Mouse (Mus musculus) embryonic facial prominence, embryonic 11.5 days (tissue): ENCODE data around the gene Grin2b. TPM values are rescaled to one million over a fixed set of nuclear protein-coding genes. Genes with fewer than 3 reads are reported as not detected.
A peak's percentile ranks its signal among the peaks of the same experiment; 100 is the strongest.
"Not testable (repeated sequence)": the region's sequence is repeated elsewhere in the genome, so short reads cannot be mapped to it uniquely, and the experiment has no call there.

Source experiments
- ATAC-seq: fragments of 200-750 bp; cut with Nextera tagmentation; replicated peaks from 2 replicates; pipeline ENCODE4 v1.8.0; 2017; ENCODE audit warnings: low read depth; ENCODE audit not compliant: insufficient number of reproducible peaks, low FRiP score, low TSS enrichment
- DNase-seq: peaks from one replicate; pipeline ENCODE4 v3.0.0-alpha.2; 2015; ENCODE audit warnings: low spot score
- H3K27ac ChIP-seq: fragments of 300-500 bp; sonication (generic); replicated peaks from 2 replicates; pipeline ENCODE4 v1.5.1; 2014; ENCODE audit warnings: mild to moderate bottlenecking, low read depth, low read length, control low read depth
- H3K27me3 ChIP-seq: fragments of 300-500 bp; sonication (generic); 2 replicates; pipeline ENCODE4 v1.6.1; 2014; ENCODE audit warnings: mild to moderate bottlenecking, low read length, moderate library complexity, mixed read lengths; ENCODE audit not compliant: control insufficient read depth, insufficient read depth
- H3K36me3 ChIP-seq: fragments of 300-500 bp; sonication (generic); replicated peaks from 2 replicates; pipeline ENCODE4 v1.6.1; 2014; ENCODE audit warnings: low read depth, mild to moderate bottlenecking, low read length, moderate library complexity, mixed read lengths; ENCODE audit not compliant: control insufficient read depth, insufficient read depth
- H3K4me1 ChIP-seq: fragments of 300-500 bp; sonication (generic); 2 replicates; pipeline ENCODE4 v1.6.1; 2014; ENCODE audit warnings: low read length, mixed read lengths; ENCODE audit not compliant: control insufficient read depth, insufficient read depth
- H3K4me2 ChIP-seq: fragments of 300-500 bp; sonication (generic); 2 replicates; pipeline ENCODE4 v1.6.1; 2014; ENCODE audit warnings: low read depth, mild to moderate bottlenecking, control low read depth, low read length, moderate library complexity
- H3K4me3 ChIP-seq: fragments of 300-500 bp; sonication (generic); 2 replicates; pipeline ENCODE4 v1.5.1; 2014; ENCODE audit warnings: low read depth, low read length, control low read depth
- H3K9ac ChIP-seq: fragments of 300-500 bp; sonication (generic); replicated peaks from 2 replicates; pipeline ENCODE4 v1.6.1; 2014; ENCODE audit warnings: mild to moderate bottlenecking, control low read depth, low read length
- H3K9me3 ChIP-seq: fragments of 300-500 bp; sonication (generic); replicated peaks from 2 replicates; pipeline ENCODE4 v1.6.1; 2016; ENCODE audit warnings: mild to moderate bottlenecking, low read length, inconsistent platforms, mixed read lengths; ENCODE audit not compliant: control insufficient read depth
- WGBS: fragments of 180-500 bp; shearing (Covaris S2); extraction: QIAGEN DNeasy Blood & Tissue Kit; methylation state at CpG from one replicate; pipeline ENCODE4 v1.1.7; 2014; 5-methylcytosine and 5-hydroxymethylcytosine counted together
- polyA plus RNA-seq: library from polyadenylated mRNA; unstranded; fragments of >200 nt; fragmentation: Nextera tagmentation; extraction: Ambion mirVana; gene quantifications from 2 replicates; pipeline ENCODE4 v1.2.1, GENCODE M21; 2014

The Grin2b gene
- polyA plus RNA-seq, 1 experiment from 2014 or later = 0.45 TPM

- Histone ChIP-seq H3K4me1 (no peaks in the 10 kb centered on the region), H3K27ac (no peak overlapping the region), H3K27me3 (no peaks in the 10 kb centered on the region), H3K36me3 (no peaks in the 10 kb centered on the region), H3K9me3 (no peaks in the 10 kb centered on the region), H3K9ac (no peak overlapping the region), H3K4me2 (no peak overlapping the region), H3K4me3 (no peak overlapping the region)
- no peak for DNase-seq
- ATAC-seq = no peak
- 77% methylated on average over 12 of the region's 12 CpGs for WGBS
These were observed 472.5 kb downstream of the Grin2b start for GRCm38 (mm10) chr6:135700717-135701345.

- no peaks in the 10 kb centered on the region for H3K9me3 ChIP-seq
- no peak overlapping the region for H3K4me3 ChIP-seq
- H3K27me3 ChIP-seq = no peaks in the 10 kb centered on the region
- no peak overlapping the region for H3K9ac ChIP-seq
- no peaks in the 10 kb centered on the region for H3K4me1 ChIP-seq
- no peaks in the 10 kb centered on the region for H3K36me3 ChIP-seq
- H3K4me2 ChIP-seq = no peak overlapping the region
- no peak; the same call in 1 of the 2 replicates for ATAC-seq
- no peak overlapping the region for H3K27ac ChIP-seq
- 41% methylated on average over 9 of the region's 9 CpGs for WGBS
- peak; percentile 73 for DNase-seq
These were observed 480.8 kb downstream of the Grin2b start for GRCm38 (mm10) chr6:135692533-135692932.

DNA sequence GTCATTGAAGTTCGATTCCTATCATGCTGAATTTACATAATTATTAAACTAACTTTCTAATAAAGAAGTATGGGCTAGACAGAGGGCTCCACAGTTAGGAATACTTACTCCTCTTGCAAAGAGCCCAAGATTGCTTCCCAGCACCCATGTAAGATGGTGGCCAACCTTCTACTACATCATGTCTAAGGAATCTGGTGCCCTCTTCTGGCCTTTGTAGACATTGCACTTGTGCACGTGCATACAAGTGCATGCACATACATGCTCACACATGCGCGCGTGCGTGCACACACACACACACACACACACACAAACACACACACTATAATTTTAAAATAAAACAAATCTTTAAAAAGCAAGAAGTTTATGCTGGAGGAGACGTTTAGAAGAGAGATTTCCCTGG lies 481.8 kb downstream of the Grin2b start:
- H3K27ac ChIP-seq = no peak overlapping the region
- no peak overlapping the region for H3K4me3 ChIP-seq
- no peaks in the 10 kb centered on the region for H3K9me3 ChIP-seq
- H3K9ac ChIP-seq = no peak overlapping the region
- no peak overlapping the region for H3K4me2 ChIP-seq
- DNase-seq (no peak), ATAC-seq (no peak)
- no peaks in the 10 kb centered on the region for H3K4me1 ChIP-seq
- H3K36me3 ChIP-seq = no peaks in the 10 kb centered on the region
- 88% methylated on average over 7 of the region's 7 CpGs for WGBS
- no peaks in the 10 kb centered on the region for H3K27me3 ChIP-seq

DNA sequence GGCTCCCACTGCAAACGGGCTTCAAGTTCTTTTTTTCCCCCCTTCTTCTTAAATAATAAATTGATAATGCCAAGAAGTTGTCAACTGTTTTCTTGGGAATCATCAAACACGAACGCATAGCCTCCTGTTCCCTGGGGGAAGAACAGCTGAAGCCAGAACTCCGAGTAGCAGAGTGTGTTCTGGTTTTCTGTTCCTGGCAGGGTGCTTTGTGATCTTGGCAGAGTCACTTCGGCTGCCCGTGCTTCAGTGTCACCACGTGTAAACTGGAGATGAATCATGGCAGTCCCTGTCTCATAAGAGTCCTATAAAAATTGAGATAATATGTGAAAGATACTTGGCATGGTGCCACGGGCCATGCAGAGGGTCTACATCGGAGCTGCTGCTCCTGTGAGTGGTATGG lies 485.4 kb downstream of the Grin2b start:
- Histone ChIP-seq H3K4me2 (no peak overlapping the region), H3K36me3 (no peaks in the 10 kb centered on the region), H3K4me1 (no peaks in the 10 kb centered on the region), H3K4me3 (no peak overlapping the region), H3K9ac (no peak overlapping the region), H3K27ac (no peak overlapping the region), H3K9me3 (no peaks in the 10 kb centered on the region), H3K27me3 (no peaks in the 10 kb centered on the region)
- ATAC-seq = no peak
- DNase-seq = no peak
- 89% methylated on average over 9 of the region's 9 CpGs for WGBS

- no peaks in the 10 kb centered on the region for H3K4me1 ChIP-seq
- no peak overlapping the region for H3K4me3 ChIP-seq
- H3K9ac ChIP-seq = no peak overlapping the region
- ATAC-seq = no peak
- no peaks in the 10 kb centered on the region for H3K9me3 ChIP-seq
- no peak overlapping the region for H3K27ac ChIP-seq
- 73% methylated on average over 2 of the region's 2 CpGs for WGBS
- H3K27me3 ChIP-seq = no peaks in the 10 kb centered on the region
- H3K4me2 ChIP-seq = no peak overlapping the region
- DNase-seq = no peak
- H3K36me3 ChIP-seq = no peaks in the 10 kb centered on the region
These were observed 489.1 kb downstream of the Grin2b start for GRCm38 (mm10) chr6:135684206-135684605.

GRCm38 (mm10) chr6:135681423-135681822 lies 491.9 kb downstream of the Grin2b start:
- H3K9me3 ChIP-seq, H3K9ac ChIP-seq, H3K4me2 ChIP-seq, H3K36me3 ChIP-seq, H3K4me3 ChIP-seq, H3K27me3 ChIP-seq, H3K27ac ChIP-seq, DNase-seq, ATAC-seq, H3K4me1 ChIP-seq: not testable (repeated sequence)
- 91% methylated on average over 4 of the region's 4 CpGs for WGBS

DNA sequence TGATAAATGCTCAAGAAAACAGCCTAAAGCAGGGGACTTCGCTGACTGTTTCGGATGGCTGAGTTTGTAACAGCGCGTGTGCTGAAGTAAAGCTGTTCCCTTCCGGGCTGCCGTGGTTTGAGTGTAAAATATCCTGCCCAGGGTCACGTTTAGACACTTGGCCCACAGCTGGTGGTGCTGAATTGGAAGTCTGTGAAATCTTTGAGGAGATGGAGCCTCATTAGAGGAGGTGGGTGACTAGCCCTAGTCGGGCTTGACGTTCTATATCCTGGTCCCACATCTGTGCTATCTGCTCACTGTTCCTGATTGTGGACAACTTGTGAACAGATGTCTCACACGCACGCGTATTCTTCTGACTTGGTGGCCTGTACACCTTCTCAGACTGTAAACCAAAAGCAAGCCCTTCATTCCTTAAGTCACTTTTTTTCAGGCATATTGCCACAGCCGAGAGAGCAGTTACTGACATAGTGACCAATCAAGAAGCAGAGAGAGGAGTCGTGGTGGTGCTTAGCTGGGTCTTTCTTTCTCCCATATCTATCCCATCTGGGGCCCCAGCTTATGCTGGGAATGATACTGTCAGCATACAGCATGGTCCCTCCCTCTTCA lies 493.1 kb downstream of the Grin2b start:
- Histone ChIP-seq H3K4me1 (no peaks in the 10 kb centered on the region), H3K4me2 (no peak overlapping the region), H3K4me3 (no peak overlapping the region), H3K36me3 (no peaks in the 10 kb centered on the region), H3K9me3 (no peaks in the 10 kb centered on the region), H3K27ac (no peak overlapping the region), H3K27me3 (no peaks in the 10 kb centered on the region), H3K9ac (no peak overlapping the region)
- ATAC-seq (no peak), DNase-seq (no peak)
- WGBS = 85% methylated on average over 14 of the region's 14 CpGs

DNA sequence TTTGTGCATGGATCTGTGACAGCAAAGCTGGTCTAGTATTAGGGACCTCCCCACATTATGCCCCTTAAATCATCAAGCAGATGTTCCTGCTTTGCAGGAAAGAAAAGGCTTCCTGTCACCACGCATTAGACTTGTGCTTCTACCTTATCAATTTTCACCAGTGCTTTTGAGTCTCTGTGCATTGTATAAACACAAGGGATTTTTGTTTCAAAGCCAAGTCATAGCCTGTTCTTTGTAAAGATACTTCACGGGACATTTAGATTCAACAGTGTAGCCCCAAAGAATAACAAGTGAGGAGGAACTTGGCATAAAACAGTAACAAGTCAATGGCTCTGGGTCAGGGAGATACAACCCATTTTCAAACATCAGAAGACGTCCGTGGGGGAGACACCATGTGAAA lies 498.9 kb downstream of the Grin2b start:
- 56% methylated on average over 4 of the region's 4 CpGs for WGBS
- Histone ChIP-seq H3K4me3 (no peak overlapping the region), H3K9me3 (0 out of 2 replicates have a peak, but pooled peaks cover 2% of the 10 kb centered on the region), H3K27me3 (no peaks in the 10 kb centered on the region), H3K36me3 (no peaks in the 10 kb centered on the region), H3K27ac (no peak overlapping the region), H3K9ac (no peak overlapping the region), H3K4me2 (no peak overlapping the region), H3K4me1 (no peaks in the 10 kb centered on the region)
- DNase-seq = no peak
- ATAC-seq = no peak
